Mouse (Mus musculus): ENCODE measurements at regions not wholly inside any gene's neighbourhood (a gene's known extent, or its start where the extent isn't known, plus 50 kb on each side); places are given as distances from the start of the nearest gene placed in this dataset.
A peak's percentile ranks its signal among the peaks of the same experiment; 100 is the strongest.

GRCm38 (mm10) chr11:27280791-27281190 is 687.0 kb upstream of the Vrk2 start:
- DNase-seq (ENCODE audit: low spot score) (no peak), ATAC-seq (ENCODE audit: insufficient number of reproducible peaks, low FRiP score, low TSS enrichment, low read depth) (no peak)
- H3K36me3 ChIP-seq (ENCODE audit: control insufficient read depth, insufficient read depth, low read length) = no peaks in the 10 kb centered on the region
- H3K9me3 ChIP-seq (ENCODE audit: control insufficient read depth, low read length) = peaks cover 3% of the 10 kb centered on the region; the same call in 1 of the 2 replicates
- 67% methylated on average over 3 of the region's 3 CpGs for WGBS
- H3K27ac ChIP-seq (replicated peaks; ENCODE audit: low read depth, low read length) = no peak overlapping the region
- H3K27me3 ChIP-seq (ENCODE audit: control insufficient read depth, insufficient read depth, low read length) = no peaks in the 10 kb centered on the region
- no peak overlapping the region for H3K9ac ChIP-seq (ENCODE audit: low read length)
- H3K4me2 ChIP-seq (ENCODE audit: low read depth, severe bottlenecking) = no peak overlapping the region
- H3K4me1 ChIP-seq (ENCODE audit: control insufficient read depth, insufficient read depth, low read length) = no peaks in the 10 kb centered on the region
- H3K4me3 ChIP-seq (ENCODE audit: low read depth, low read length) = no peak overlapping the region

- Histone ChIP-seq H3K36me3 (ENCODE audit: control insufficient read depth, insufficient read depth, low read length) (no peaks in the 10 kb centered on the region), H3K9me3 (ENCODE audit: control insufficient read depth, low read length) (no peaks in the 10 kb centered on the region), H3K9ac (ENCODE audit: low read length) (no peak overlapping the region), H3K27me3 (ENCODE audit: control insufficient read depth, insufficient read depth, low read length) (no peaks in the 10 kb centered on the region), H3K4me3 (ENCODE audit: low read depth, low read length) (no peak overlapping the region), H3K27ac (replicated peaks; ENCODE audit: low read depth, low read length) (no peak overlapping the region), H3K4me1 (ENCODE audit: control insufficient read depth, insufficient read depth, low read length) (no peaks in the 10 kb centered on the region), H3K4me2 (ENCODE audit: low read depth, severe bottlenecking) (no peak overlapping the region)
- ATAC-seq (ENCODE audit: insufficient number of reproducible peaks, low FRiP score, low TSS enrichment, low read depth) = peak; percentile 26; the same call in 1 of the 2 replicates
- peak; percentile 76 for DNase-seq (ENCODE audit: low spot score)
- 7% methylated on average over 1 of the region's 1 CpGs for WGBS
Observed at GRCm38 (mm10) chr11:27264253-27264652, 670.5 kb upstream of the Vrk2 start.

- Histone ChIP-seq H3K9ac (ENCODE audit: low read length) (no peak overlapping the region), H3K9me3 (ENCODE audit: control insufficient read depth, low read length) (no peaks in the 10 kb centered on the region), H3K27me3 (ENCODE audit: control insufficient read depth, insufficient read depth, low read length) (no peaks in the 10 kb centered on the region), H3K36me3 (ENCODE audit: control insufficient read depth, insufficient read depth, low read length) (no peaks in the 10 kb centered on the region), H3K4me1 (ENCODE audit: control insufficient read depth, insufficient read depth, low read length) (no peaks in the 10 kb centered on the region), H3K27ac (replicated peaks; ENCODE audit: low read depth, low read length) (no peak overlapping the region), H3K4me3 (ENCODE audit: low read depth, low read length) (no peak overlapping the region), H3K4me2 (ENCODE audit: low read depth, severe bottlenecking) (no peak overlapping the region)
- ATAC-seq (ENCODE audit: insufficient number of reproducible peaks, low FRiP score, low TSS enrichment, low read depth) = no peak
- DNase-seq (ENCODE audit: low spot score) = no peak
- 89% methylated on average over 1 of the region's 1 CpGs for WGBS
Observed at GRCm38 (mm10) chr11:27258521-27258920, 664.7 kb upstream of the Vrk2 start.

DNA sequence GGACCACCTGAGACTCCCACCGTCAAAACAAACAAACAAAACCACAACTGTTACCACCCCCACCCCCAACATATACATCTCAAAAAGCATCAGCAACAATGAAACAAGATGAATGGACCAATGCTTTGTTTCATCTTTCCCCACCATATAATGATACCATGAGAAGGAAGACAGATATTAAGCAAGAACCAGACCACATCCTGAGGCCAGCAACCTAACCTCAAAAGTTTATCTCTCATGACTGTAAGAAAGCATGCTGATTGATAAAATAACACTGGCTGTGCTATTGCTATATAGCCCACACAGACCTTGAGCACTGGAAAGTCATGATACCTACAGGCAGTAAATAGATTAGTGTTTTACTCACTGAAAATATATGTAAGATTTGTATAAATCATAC is 642.1 kb upstream of the Vrk2 start:
- H3K4me1 ChIP-seq (ENCODE audit: control insufficient read depth, insufficient read depth, low read length) = no peaks in the 10 kb centered on the region
- H3K9ac ChIP-seq (ENCODE audit: low read length) = no peak overlapping the region
- no peak overlapping the region for H3K4me2 ChIP-seq (ENCODE audit: low read depth, severe bottlenecking)
- no peaks in the 10 kb centered on the region for H3K9me3 ChIP-seq (ENCODE audit: control insufficient read depth, low read length)
- H3K27me3 ChIP-seq (ENCODE audit: control insufficient read depth, insufficient read depth, low read length) = no peaks in the 10 kb centered on the region
- ATAC-seq (ENCODE audit: insufficient number of reproducible peaks, low FRiP score, low TSS enrichment, low read depth) (no peak), DNase-seq (ENCODE audit: low spot score) (no peak)
- H3K36me3 ChIP-seq (ENCODE audit: control insufficient read depth, insufficient read depth, low read length) = no peaks in the 10 kb centered on the region
- 74% methylated on average over 1 of the region's 1 CpGs for WGBS
- H3K27ac ChIP-seq (replicated peaks; ENCODE audit: low read depth, low read length) = no peak overlapping the region
- H3K4me3 ChIP-seq (ENCODE audit: low read depth, low read length) = no peak overlapping the region

GRCm38 (mm10) chr11:27226454-27226853 is 632.7 kb upstream of the Vrk2 start:
- no peak overlapping the region for H3K9ac ChIP-seq (ENCODE audit: low read length)
- H3K36me3 ChIP-seq (ENCODE audit: control insufficient read depth, insufficient read depth, low read length) = no peaks in the 10 kb centered on the region
- no peak overlapping the region for H3K4me3 ChIP-seq (ENCODE audit: low read depth, low read length)
- H3K4me2 ChIP-seq (ENCODE audit: low read depth, severe bottlenecking) = no peak overlapping the region
- no peaks in the 10 kb centered on the region for H3K27me3 ChIP-seq (ENCODE audit: control insufficient read depth, insufficient read depth, low read length)
- no peak for DNase-seq (ENCODE audit: low spot score)
- no peaks in the 10 kb centered on the region for H3K9me3 ChIP-seq (ENCODE audit: control insufficient read depth, low read length)
- no peaks in the 10 kb centered on the region for H3K4me1 ChIP-seq (ENCODE audit: control insufficient read depth, insufficient read depth, low read length)
- ATAC-seq (ENCODE audit: insufficient number of reproducible peaks, low FRiP score, low TSS enrichment, low read depth) = no peak
- no peak overlapping the region for H3K27ac ChIP-seq (replicated peaks; ENCODE audit: low read depth, low read length)

DNA sequence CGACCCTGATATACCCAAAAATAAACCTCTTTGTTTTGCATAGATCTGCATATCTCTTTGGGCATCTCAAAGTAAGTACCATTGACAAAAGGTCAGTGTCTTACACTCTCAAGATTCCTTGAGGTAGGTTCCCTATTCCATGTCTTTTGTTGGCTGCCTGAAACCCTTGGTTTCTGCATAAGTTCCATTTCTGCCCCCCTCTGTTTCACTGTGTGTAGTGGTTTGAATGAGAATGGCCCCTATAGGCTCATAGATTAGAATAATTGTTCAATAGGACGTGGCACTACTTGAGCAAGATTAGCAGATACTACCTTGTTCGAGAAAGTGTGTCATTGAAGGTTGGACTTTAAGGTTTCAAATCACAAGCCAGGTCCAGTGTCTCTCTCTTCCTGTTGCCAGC is 628.6 kb upstream of the Vrk2 start:
- no peak overlapping the region for H3K27ac ChIP-seq (replicated peaks; ENCODE audit: low read depth, low read length)
- WGBS = 83% methylated on average over 3 of the region's 3 CpGs
- no peaks in the 10 kb centered on the region for H3K9me3 ChIP-seq (ENCODE audit: control insufficient read depth, low read length)
- H3K4me3 ChIP-seq (ENCODE audit: low read depth, low read length) = no peak overlapping the region
- H3K36me3 ChIP-seq (ENCODE audit: control insufficient read depth, insufficient read depth, low read length) = no peaks in the 10 kb centered on the region
- no peaks in the 10 kb centered on the region for H3K4me1 ChIP-seq (ENCODE audit: control insufficient read depth, insufficient read depth, low read length)
- H3K9ac ChIP-seq (ENCODE audit: low read length) = no peak overlapping the region
- ATAC-seq (ENCODE audit: insufficient number of reproducible peaks, low FRiP score, low TSS enrichment, low read depth) = no peak
- DNase-seq (ENCODE audit: low spot score) = no peak
- H3K4me2 ChIP-seq (ENCODE audit: low read depth, severe bottlenecking) = no peak overlapping the region
- no peaks in the 10 kb centered on the region for H3K27me3 ChIP-seq (ENCODE audit: control insufficient read depth, insufficient read depth, low read length)

DNA sequence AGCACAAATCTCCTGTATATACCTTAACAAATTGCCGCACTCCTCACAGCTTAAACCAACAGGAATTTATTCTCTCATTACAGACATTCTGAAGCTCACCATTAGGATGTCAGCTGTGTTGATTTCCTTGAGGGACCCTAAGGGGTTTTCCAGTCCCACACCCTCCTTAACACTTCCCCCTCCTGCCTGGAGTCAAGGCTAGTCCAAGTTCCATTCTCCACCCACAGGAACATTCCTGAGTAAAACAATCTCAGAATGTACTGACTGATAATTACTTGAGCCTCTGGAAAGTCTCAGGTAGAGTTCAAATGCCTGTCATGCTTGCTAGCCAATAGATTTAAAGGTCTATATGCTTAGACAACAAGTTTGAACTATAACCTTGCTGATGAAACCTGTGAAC is 628.2 kb upstream of the Vrk2 start:
- Histone ChIP-seq H3K4me2 (ENCODE audit: low read depth, severe bottlenecking) (no peak overlapping the region), H3K4me3 (ENCODE audit: low read depth, low read length) (no peak overlapping the region), H3K36me3 (ENCODE audit: control insufficient read depth, insufficient read depth, low read length) (no peaks in the 10 kb centered on the region), H3K27ac (replicated peaks; ENCODE audit: low read depth, low read length) (no peak overlapping the region), H3K9ac (ENCODE audit: low read length) (no peak overlapping the region), H3K27me3 (ENCODE audit: control insufficient read depth, insufficient read depth, low read length) (no peaks in the 10 kb centered on the region), H3K4me1 (ENCODE audit: control insufficient read depth, insufficient read depth, low read length) (no peaks in the 10 kb centered on the region), H3K9me3 (ENCODE audit: control insufficient read depth, low read length) (no peaks in the 10 kb centered on the region)
- ATAC-seq (ENCODE audit: insufficient number of reproducible peaks, low FRiP score, low TSS enrichment, low read depth) (no peak), DNase-seq (ENCODE audit: low spot score) (no peak)
- 58% methylated on average over 1 of the region's 1 CpGs for WGBS

- H3K27me3 ChIP-seq (ENCODE audit: control insufficient read depth, insufficient read depth, low read length) = no peaks in the 10 kb centered on the region
- no peaks in the 10 kb centered on the region for H3K9me3 ChIP-seq (ENCODE audit: control insufficient read depth, low read length)
- no peak overlapping the region for H3K9ac ChIP-seq (ENCODE audit: low read length)
- H3K4me2 ChIP-seq (ENCODE audit: low read depth, severe bottlenecking) = no peak overlapping the region
- ATAC-seq (ENCODE audit: insufficient number of reproducible peaks, low FRiP score, low TSS enrichment, low read depth) = no peak
- H3K4me1 ChIP-seq (ENCODE audit: control insufficient read depth, insufficient read depth, low read length) = no peaks in the 10 kb centered on the region
- no peak overlapping the region for H3K27ac ChIP-seq (replicated peaks; ENCODE audit: low read depth, low read length)
- no peaks in the 10 kb centered on the region for H3K36me3 ChIP-seq (ENCODE audit: control insufficient read depth, insufficient read depth, low read length)
- WGBS = 36% methylated on average over 6 of the region's 6 CpGs
- DNase-seq (ENCODE audit: low spot score) = no peak
- H3K4me3 ChIP-seq (ENCODE audit: low read depth, low read length) = no peak overlapping the region
Observed at GRCm38 (mm10) chr11:27219715-27220699, 626.2 kb upstream of the Vrk2 start.

Data from limb, embryonic 11.5 days (tissue).